Mouse (Mus musculus) monocyte, adult 5-6 weeks (primary cell): ENCODE measurements around the gene Commd6. TPM values are rescaled to one million over a fixed set of nuclear protein-coding genes. Genes with fewer than 3 reads are reported as not detected.

ENCODE experiments used
- total RNA-seq: library from RNA; stranded (forward); fragments of 200-1000, 200-491, 200-594 nt; gene quantifications from 3 replicates; pipeline ENCODE4 v1.2.3, GENCODE M21; 2017

The Commd6 gene
- total RNA-seq, 1 experiment from 2014 or later, result 32.2 TPM

Other genes starting within 250 kb of the Commd6 start
- gene Tbc1d4, start 31.5 kb downstream of the Commd6 start, total RNA-seq, result 4.2 to 12.2 TPM (median 11.4 TPM) in 3 replicates
- 31.0 to 34.9 TPM (median 33.1 TPM) in 3 replicates for gene Uchl3, start 13.3 kb upstream of the Commd6 start, total RNA-seq
- gene Gm9922, start 89.1 kb upstream of the Commd6 start, total RNA-seq, result not detected in 3 replicates
- gene Lmo7, start 89.3 kb upstream of the Commd6 start, total RNA-seq, result 0.95 to 2.3 TPM (median 1.8 TPM) in 3 replicates